Mouse (Mus musculus) ES-Bruce4 (cell line): ENCODE data around the gene Pms2.

Experiments used
- CTCF ChIP-seq: IDR thresholded peaks from one replicate; pipeline ENCODE4 v1.8.1; 2011; ENCODE audit warnings: low read depth, low read length
- EP300 ChIP-seq: IDR thresholded peaks from 2 replicates; pipeline ENCODE4 v1.6.1; 2011; ENCODE audit warnings: low read depth, low read length; ENCODE audit not compliant: insufficient read depth
- POLR2A ChIP-seq: IDR thresholded peaks from one replicate; pipeline ENCODE4 v1.8.1; 2011; ENCODE audit warnings: low read length; ENCODE audit not compliant: insufficient read depth

GRCm38 (mm10) chr5:143924781-143925452, 15.2 kb downstream of the Pms2 start:
- TF ChIP-seq CTCF (no peak), POLR2A (no peak), EP300 (no peak)
